Comparison of ENCODE assay signal across 18 mouse cellular contexts in the genomic region with DNA sequence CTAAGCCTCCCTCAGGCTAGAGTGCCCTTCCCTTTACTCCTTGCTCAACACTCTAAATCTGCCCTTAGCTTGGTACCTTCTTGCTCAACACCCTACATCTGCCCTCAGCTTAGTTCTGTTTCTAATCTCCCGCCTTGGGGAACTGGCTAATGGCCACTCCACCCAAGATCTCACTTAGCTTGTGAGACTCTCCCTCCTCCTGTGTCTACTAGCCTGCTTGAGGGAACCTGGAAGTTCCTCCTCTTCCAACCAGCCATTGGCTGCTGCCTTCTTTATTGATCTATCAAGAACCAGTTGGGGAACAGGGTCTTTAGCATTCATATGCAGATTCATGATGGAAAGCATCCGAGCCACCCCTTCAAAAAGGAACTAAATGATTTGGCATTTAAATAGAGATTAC. TPM values are rescaled to one million over a fixed set of nuclear protein-coding genes. Genes with fewer than 3 reads are reported as not detected.
DNase-seq lines count a peak whose midpoint lies in the region; ATAC-seq and TF ChIP-seq lines count a peak whose summit lies in the region.
"Had no signal": no experiment of that assay in that cellular context is flagged by ENCODE, and none has a peak within 500 bp of the region (broad histone marks: within the 10 kb centered on the region; RNA-seq: fewer than 3 reads in every experiment).

No protein-coding gene starts in this region.

- H3K9me3 ChIP-seq in forebrain, embryonic 14.5 days (replicated peaks; ENCODE audit: control insufficient read depth, low read length): 0 out of 2 replicates have a peak, but pooled peaks cover 2% of the 10 kb centered on the region

- WGBS in cerebellum, adult 2 months: 75% methylated on average over 2 of the region's 2 CpGs
- whole genome bisulfite sequencing in forebrain, embryonic 14.5 days: 54% methylated on average over 2 of the region's 2 CpGs

- no peak overlapping the region for H3K9ac ChIP-seq in forebrain, embryonic 14.5 days (ENCODE audit: low read length)
- H3K9ac ChIP-seq: lung, embryonic 14.5 days had no signal

- H3K27ac ChIP-seq in cerebellum, adult 2 months (ENCODE audit: insufficient read depth, low read length): no peak overlapping the region
- H3K27ac ChIP-seq in forebrain, embryonic 14.5 days (ENCODE audit: low read depth, low read length): no peak overlapping the region
- H3K27ac ChIP-seq: embryonic facial prominence, embryonic 10.5 days; midbrain, embryonic 10.5 days had no signal

- no peak overlapping the region for H3K4me2 ChIP-seq in forebrain, embryonic 14.5 days (ENCODE audit: low read length)
- H3K4me2 ChIP-seq: lung, embryonic 14.5 days had no signal

- peaks cover 2% of the 10 kb centered on the region for H3K4me1 ChIP-seq in cerebellum, adult 2 months (ENCODE audit: control insufficient read depth, insufficient read depth, low read length)
- H3K4me1 ChIP-seq in forebrain, embryonic 14.5 days (ENCODE audit: control insufficient read depth, insufficient read depth, low read length): peaks cover 10% of the 10 kb centered on the region

- H3K27me3 ChIP-seq in cerebellum, adult 2 months (ENCODE audit: control insufficient read depth, insufficient read depth, low read length): no peaks in the 10 kb centered on the region
- H3K27me3 ChIP-seq in forebrain, embryonic 14.5 days (replicated peaks; ENCODE audit: control insufficient read depth, insufficient read depth, low read length): no peaks in the 10 kb centered on the region
- H3K27me3 ChIP-seq: CH12.LX had no signal

- no peak for TF ChIP-seq CTCF in cerebellum, adult 2 months (IDR thresholded peaks at IDR 0.05; ENCODE audit: borderline replicate concordance, insufficient read depth, low read depth, low read length)

- no peak for TF ChIP-seq POLR2A in cerebellum, adult 2 months (IDR thresholded peaks at IDR 0.05; ENCODE audit: borderline replicate concordance, insufficient read depth, low read length)

- peak; percentile 8 for DNase-seq in adrenal gland, postnatal 14 days
- no peak for DNase-seq in adrenal gland, postnatal 25 days
- DNase-seq in 416B (ENCODE audit: low read depth) (peak; percentile 60), adipocyte (ENCODE audit: low spot score) (peak; percentile 22)
- no peak for DNase-seq in cerebellum, adult 2 months
- no peak for DNase-seq in thymus, postnatal 36 days
- no peak for DNase-seq in forebrain, embryonic 14.5 days (ENCODE audit: low spot score)
- DNase-seq: adrenal gland, postnatal 10 days; cerebellum, postnatal 14 days; gastrocnemius, postnatal 36 days; kidney, adult 8-10 months; layer of hippocampus, postnatal 36 days; lung, embryonic 14.5 days; thymus, adult 18-20 months had no signal

- no peak overlapping the region for H3K4me3 ChIP-seq in cerebellum, adult 2 months (replicated peaks; ENCODE audit: insufficient read depth, low read depth, low read length)
- H3K4me3 ChIP-seq in forebrain, embryonic 14.5 days (ENCODE audit: low read depth, low read length): no peak overlapping the region
- H3K4me3 ChIP-seq: embryonic facial prominence, embryonic 10.5 days; midbrain, embryonic 10.5 days had no signal

- H3K36me3 ChIP-seq in forebrain, embryonic 14.5 days (ENCODE audit: control insufficient read depth, insufficient read depth, low read length): peaks cover 16% of the 10 kb centered on the region

- peak; percentile 97 for ATAC-seq in megakaryocyte, adult 5-6 weeks (ENCODE audit: poor library complexity, severe bottlenecking)
- no peak for ATAC-seq in forebrain, embryonic 14.5 days

RNA-seq across cellular contexts. Expression of gene Hsf2, which starts 5.9 kb away (rescaled TPM):
- 15.4 and 16.1 TPM in 2 replicates for total RNA-seq in adrenal gland, postnatal 14 days (2021)
- total RNA-seq in adrenal gland, postnatal 25 days (2021): 17.2 and 20.0 TPM in 2 replicates
- total RNA-seq in megakaryocyte, adult 5-6 weeks (2015): 23.1 and 25.7 TPM in 2 replicates
- total RNA-seq in megakaryocyte, adult 5-6 weeks (2017): 36.6 and 41.8 TPM in 2 replicates
- 22.8 and 23.4 TPM in 2 replicates for polyA plus RNA-seq in cerebellum, adult 2 months (2012; rRNA removed)
- polyA plus RNA-seq in forebrain, embryonic 14.5 days (2014; fragmentation: Nextera tagmentation; extraction: Ambion mirVana): 56.0 and 63.5 TPM in 2 replicates

RNA-seq across cellular contexts. Expression of gene Serinc1, which starts 40.3 kb away (rescaled TPM):
- 265 and 276 TPM in 2 replicates for total RNA-seq in adrenal gland, postnatal 14 days (2021)
- total RNA-seq in adrenal gland, postnatal 25 days (2021): 257 and 342 TPM in 2 replicates
- 113 and 129 TPM in 2 replicates for total RNA-seq in megakaryocyte, adult 5-6 weeks (2015)
- 102 and 108 TPM in 2 replicates for total RNA-seq in megakaryocyte, adult 5-6 weeks (2017)
- 581 and 607 TPM in 2 replicates for polyA plus RNA-seq in cerebellum, adult 2 months (2012; rRNA removed)
- 367 and 449 TPM in 2 replicates for polyA plus RNA-seq in forebrain, embryonic 14.5 days (2014; fragmentation: Nextera tagmentation; extraction: Ambion mirVana)

Comparison
In these comparisons a context has a peak if more than half of its experiments do, and no peak if none do; other contexts are left out.
1. DNase-seq: peak in adrenal gland, postnatal 14 days (single experiment), 416B (single experiment) and adipocyte (single experiment); none in adrenal gland, postnatal 25 days (single experiment), cerebellum, adult 2 months (0 of 2), thymus, postnatal 36 days (0 of 2) and forebrain, embryonic 14.5 days (single experiment).